Mouse (Mus musculus) cerebellum, adult 2 months (tissue): ENCODE data around the gene Tspo.

Experiments used
- CTCF ChIP-seq: fragments of 200-500 bp; IDR thresholded peaks from 2 replicates; pipeline ENCODE4 v1.5.1; 2011; ENCODE audit warnings: low read depth, mild to moderate bottlenecking, control low read depth, low read length, moderate library complexity, borderline replicate concordance; ENCODE audit not compliant: insufficient read depth
- POLR2A ChIP-seq: fragments of 200-500 bp; IDR thresholded peaks from 2 replicates; pipeline ENCODE4 v1.6.1; 2011; ENCODE audit warnings: low read length, control low read depth, borderline replicate concordance; ENCODE audit not compliant: insufficient read depth

- TF ChIP-seq POLR2A (no peak), CTCF (no peak)
Observed at GRCm38 (mm10) chr15:83572132-83572531, 8.7 kb downstream of the Tspo start.
